Mouse (Mus musculus): ENCODE measurements at regions not wholly inside any gene's neighbourhood (a gene's known extent, or its start where the extent isn't known, plus 50 kb on each side); places are given as distances from the start of the nearest gene placed in this dataset.

DNA sequence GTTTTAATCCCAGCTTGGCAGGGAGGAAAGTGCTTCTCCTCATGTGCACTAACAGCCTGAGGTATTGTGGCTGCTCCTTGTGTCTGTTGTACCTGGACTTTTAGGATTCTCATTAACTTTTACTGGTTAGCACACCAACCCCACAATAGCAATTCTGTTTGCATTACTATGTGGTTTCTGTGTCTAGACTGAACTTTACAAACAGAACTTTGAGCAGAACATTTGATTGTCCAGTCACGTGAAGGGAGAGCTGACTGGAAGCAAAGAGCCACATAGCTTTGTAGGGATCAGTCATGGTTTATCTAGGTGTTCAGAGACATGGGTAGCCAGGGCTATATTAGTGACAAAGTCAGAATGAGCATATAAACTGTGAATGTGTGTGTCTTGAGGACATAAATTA, 58.3 kb upstream of the Cxcl14 start:
- no peak overlapping the region for H3K9ac ChIP-seq (ENCODE audit: insufficient read depth, low read depth)
- H3K4me3 ChIP-seq (replicated peaks in 1 of 3; ENCODE audit: low read depth in 2 of 3, low read length in 2 of 3, poor library complexity in 1 of 3): no peak overlapping the region
- dilution Hi-C loops (cut with MboI; ENCODE audit: extremely low pct_ligation_motif_present, extremely low pct_unique_long_range_greater_than_20kb, low sequenced_read_pairs): no loop called here
- in situ Hi-C loops (cut with MboI; ENCODE audit: low pct_ligation_motif_present, low pct_unique_long_range_greater_than_20kb, low sequenced_read_pairs): no loop called here
- DNase-seq (ENCODE audit: extremely low read depth): no peak
- no peaks in the 10 kb centered on the region for H3K9me3 ChIP-seq (replicated peaks; ENCODE audit: low read length)
- no peak for TF ChIP-seq JUN (IDR thresholded peaks at IDR 0.05; ENCODE audit: insufficient read depth, low read depth, low read length)
- no peak for TF ChIP-seq UBTF (IDR thresholded peaks at IDR 0.05; ENCODE audit: low read depth, low read length)
- no peak for TF ChIP-seq POLR2AphosphoS2 (IDR thresholded peaks at IDR 0.05; ENCODE audit: low read depth, low read length)
- no peak for TF ChIP-seq CHD2 (IDR thresholded peaks at IDR 0.05; ENCODE audit: low read length)
- TF ChIP-seq RAD21 (IDR thresholded peaks at IDR 0.05; ENCODE audit: low read depth, low read length): no peak
- no peaks in the 10 kb centered on the region for H3K36me3 ChIP-seq (replicated peaks in 1 of 2; ENCODE audit: control insufficient read depth in 1 of 2, insufficient read depth in 1 of 2, low read length in 1 of 2)
- no peak overlapping the region for H3K4me2 ChIP-seq (ENCODE audit: insufficient read depth, low read depth, poor library complexity, severe bottlenecking)
- no peak overlapping the region for H3K27ac ChIP-seq (ENCODE audit: insufficient read depth, low read depth)
- H3K4me1 ChIP-seq (ENCODE audit: control insufficient read depth in 1 of 2, insufficient read depth in 2 of 2): peaks cover 0 to 5% of the 10 kb centered on the region in 2 experiments; a peak in 1 of 4 replicates
- H3K79me2 ChIP-seq (replicated peaks; ENCODE audit: control insufficient read depth, extremely low read depth, insufficient read depth, poor library complexity, severe bottlenecking): no peaks in the 10 kb centered on the region
- peaks cover 73% of the 10 kb centered on the region for H3K27me3 ChIP-seq (replicated peaks)

DNA sequence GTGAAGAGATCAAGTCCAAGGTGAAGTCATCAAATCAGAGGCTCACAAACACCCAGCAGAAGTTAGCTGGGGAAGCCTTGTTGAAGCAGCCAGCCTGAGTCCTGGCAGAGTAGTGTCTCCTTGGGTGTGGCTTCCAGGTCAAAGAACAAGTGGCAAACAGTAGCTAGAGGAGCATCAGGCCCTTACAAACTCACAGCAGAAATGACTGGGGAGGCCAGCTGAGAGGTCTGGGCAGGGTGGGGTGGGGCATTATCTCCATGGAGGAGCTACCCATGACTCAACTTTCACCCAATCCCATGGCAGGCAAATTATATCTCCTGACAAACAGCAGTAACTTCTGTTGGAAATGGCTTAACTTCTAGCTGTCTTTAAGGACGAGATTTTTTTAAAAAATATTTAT, 60.6 kb upstream of the Cxcl14 start:
- DNase-seq (ENCODE audit: extremely low read depth): no peak
- H3K79me2 ChIP-seq (replicated peaks; ENCODE audit: control insufficient read depth, extremely low read depth, insufficient read depth, poor library complexity, severe bottlenecking): no peaks in the 10 kb centered on the region
- H3K27ac ChIP-seq (ENCODE audit: insufficient read depth, low read depth): no peak overlapping the region
- dilution Hi-C loops (cut with MboI; ENCODE audit: extremely low pct_ligation_motif_present, extremely low pct_unique_long_range_greater_than_20kb, low sequenced_read_pairs): no loop called here
- H3K4me1 ChIP-seq (ENCODE audit: control insufficient read depth in 1 of 2, insufficient read depth in 2 of 2): peaks cover 0 to 5% of the 10 kb centered on the region in 2 experiments; a peak in 1 of 4 replicates
- no peak overlapping the region for H3K9ac ChIP-seq (ENCODE audit: insufficient read depth, low read depth)
- TF ChIP-seq IRF4 (IDR thresholded peaks at IDR 0.05; ENCODE audit: low read depth, low read length) (no peak), RCOR1 (conservative IDR thresholded peaks at IDR 0.05; ENCODE audit: low read depth, low read length) (no peak), MEF2A (IDR thresholded peaks at IDR 0.05; ENCODE audit: borderline replicate concordance, low read depth, low read length) (no peak), POLR2AphosphoS2 (IDR thresholded peaks at IDR 0.05; ENCODE audit: low read depth, low read length) (no peak), CHD1 (IDR thresholded peaks at IDR 0.05; ENCODE audit: low read depth, low read length) (no peak), MAFK (IDR thresholded peaks at IDR 0.05; ENCODE audit: insufficient replicate concordance, low read length) (no peak), E2F4 (IDR thresholded peaks at IDR 0.05; ENCODE audit: insufficient replicate concordance, low read depth, low read length) (no peak), GABPA (IDR thresholded peaks at IDR 0.05; ENCODE audit: insufficient replicate concordance, low read depth, low read length) (no peak), USF2 (conservative IDR thresholded peaks at IDR 0.05; ENCODE audit: low read depth, low read length) (no peak), MAX (IDR thresholded peaks at IDR 0.05; ENCODE audit: low read length) (no peak), BHLHE40 (IDR thresholded peaks at IDR 0.05; ENCODE audit: low read depth, low read length) (no peak)
- no peak overlapping the region for H3K4me3 ChIP-seq (replicated peaks in 1 of 3; ENCODE audit: low read depth in 2 of 3, low read length in 2 of 3, poor library complexity in 1 of 3)
- in situ Hi-C loops (cut with MboI; ENCODE audit: low pct_ligation_motif_present, low pct_unique_long_range_greater_than_20kb, low sequenced_read_pairs): no loop called here
- H3K4me2 ChIP-seq (ENCODE audit: insufficient read depth, low read depth, poor library complexity, severe bottlenecking): no peak overlapping the region
- H3K9me3 ChIP-seq (replicated peaks; ENCODE audit: low read length): no peaks in the 10 kb centered on the region
- H3K36me3 ChIP-seq (replicated peaks in 1 of 2; ENCODE audit: control insufficient read depth in 1 of 2, insufficient read depth in 1 of 2, low read length in 1 of 2): no peaks in the 10 kb centered on the region
- peaks cover 67% of the 10 kb centered on the region for H3K27me3 ChIP-seq (replicated peaks)
